Mouse (Mus musculus): ENCODE results near the gene Irak2.

DNA sequence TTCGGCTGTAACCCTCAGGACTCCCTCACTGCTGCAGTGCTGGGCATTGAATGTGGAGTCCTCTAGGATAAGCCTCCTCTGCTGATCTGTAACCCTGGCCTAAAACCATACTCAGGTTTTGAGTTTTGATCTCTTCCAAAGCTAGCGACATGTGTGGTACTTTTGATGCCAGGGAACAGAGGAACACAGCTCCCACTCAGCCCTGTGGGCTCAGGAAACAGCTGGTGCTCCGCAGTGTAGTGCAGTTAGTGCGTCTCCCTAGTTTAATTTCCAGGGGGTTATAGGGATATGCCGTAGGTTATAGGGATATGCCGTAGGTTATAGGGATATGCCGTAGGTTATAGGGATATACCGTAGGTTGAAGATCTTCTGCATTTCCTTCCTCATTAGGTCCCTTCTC, 23.3 kb upstream of the Irak2 start:
- TF ChIP-seq FOSL1 (IDR thresholded peaks at IDR 0.05; ENCODE audit: insufficient read depth, low read length, poor library complexity, severe bottlenecking) (no peak), CTCF (IDR thresholded peaks at IDR 0.05; ENCODE audit: control insufficient read depth, insufficient read depth, insufficient read length) (no peak), MYOD1 (IDR thresholded peaks at IDR 0.05; ENCODE audit: control insufficient read depth, insufficient read length, low read depth) (no peak), MAX (IDR thresholded peaks at IDR 0.05) (no peak), USF1 (IDR thresholded peaks at IDR 0.05; ENCODE audit: low read depth) (no peak), CEBPB (IDR thresholded peaks at IDR 0.05; ENCODE audit: low read depth) (no peak), MYOG (IDR thresholded peaks at IDR 0.05; ENCODE audit: control insufficient read depth, extremely low read depth, insufficient read length) (no peak)

Measured in C2C12 (cell line).